Mouse (Mus musculus): Measurements from ENCODE around the gene Sema4c. TPM values are rescaled to one million over a fixed set of nuclear protein-coding genes. Genes with fewer than 3 reads are reported as not detected.
A peak's percentile ranks its signal among the peaks of the same experiment; 100 is the strongest.

Gene Sema4c
- polyA plus RNA-seq, 1 experiment from 2014 or later = 10.6 TPM

DNA sequence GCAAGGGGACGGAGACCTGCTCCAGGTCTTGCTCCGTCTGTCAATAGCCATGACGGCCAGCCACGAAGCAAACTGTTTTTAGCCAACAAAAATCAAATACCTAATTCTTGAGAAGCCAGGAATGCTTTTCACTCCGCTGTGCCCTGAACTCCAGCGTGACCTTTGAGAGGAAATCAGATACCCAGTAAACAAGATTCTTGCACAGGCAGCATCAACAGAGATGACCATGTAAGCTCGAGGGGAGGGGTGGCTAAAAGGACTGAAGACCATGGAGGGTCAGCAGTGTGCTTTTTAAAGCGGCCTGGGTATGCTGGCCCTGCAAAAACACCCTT, 21.8 kb downstream of the Sema4c start:
- 52% methylated on average over 8 of the region's 8 CpGs for WGBS
- Histone ChIP-seq H3K27ac (ENCODE audit: low read length) (no peak overlapping the region), H3K4me1 (ENCODE audit: control insufficient read depth, insufficient read depth, low read length) (no peaks in the 10 kb centered on the region; the same call in none of the 2 replicates), H3K27me3 (ENCODE audit: control insufficient read depth, insufficient read depth, low read length) (no peaks in the 10 kb centered on the region), H3K4me2 (ENCODE audit: low read depth, low read length) (no peak overlapping the region), H3K9me3 (replicated peaks; ENCODE audit: control insufficient read depth, low read length) (no peaks in the 10 kb centered on the region), H3K4me3 (replicated peaks; ENCODE audit: low read length) (no peak overlapping the region), H3K9ac (ENCODE audit: low read length) (no peak overlapping the region), H3K36me3 (ENCODE audit: control insufficient read depth, insufficient read depth, low read length) (peaks cover 5% of the 10 kb centered on the region)
- ATAC-seq (ENCODE audit: insufficient read depth, low FRiP score) = no peak

DNA sequence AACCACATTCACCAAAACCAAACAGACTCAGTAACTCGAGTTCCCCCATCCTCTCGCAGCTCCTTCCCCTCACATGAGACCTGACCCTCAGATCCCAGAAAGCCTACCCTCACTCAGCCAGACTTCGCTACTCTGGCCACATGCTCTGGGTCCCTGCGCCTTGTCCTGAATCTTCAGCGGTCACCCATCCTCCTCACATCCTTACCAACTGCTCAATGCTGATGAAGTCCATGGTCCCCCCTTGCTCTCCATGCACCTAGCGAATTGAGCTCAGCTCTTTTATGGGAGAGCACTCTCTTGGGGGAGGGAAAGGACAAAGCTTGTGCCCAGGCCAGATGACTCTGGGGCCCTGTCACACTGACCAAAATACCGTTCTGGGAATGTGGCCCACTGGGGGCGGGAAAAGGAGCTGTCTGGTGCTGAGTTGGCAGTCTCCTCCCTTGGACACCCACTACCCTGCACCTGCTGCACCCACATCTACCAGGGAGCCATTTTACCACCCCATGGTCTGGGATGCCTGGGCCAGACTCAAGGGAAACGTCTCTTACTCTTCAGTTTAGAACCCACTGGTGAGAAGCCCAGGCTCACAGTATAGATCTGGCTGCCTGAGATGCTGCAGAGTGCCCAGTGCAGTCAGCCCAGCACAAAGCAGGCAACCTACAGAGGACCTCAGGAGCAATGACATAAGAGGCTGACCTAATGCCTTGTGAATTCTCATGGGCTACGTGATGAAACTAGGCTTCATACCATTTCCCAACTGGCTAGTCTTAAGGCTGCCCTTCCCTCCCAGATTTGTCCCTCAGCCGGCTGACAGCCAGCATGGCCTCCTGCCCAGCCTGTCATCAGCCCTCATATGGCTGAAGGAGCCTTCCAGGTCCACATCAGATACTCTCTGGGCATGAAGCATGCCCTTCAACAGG, 22.4 kb downstream of the Sema4c start:
- H3K9me3 ChIP-seq (replicated peaks; ENCODE audit: control insufficient read depth, low read length) = no peaks in the 10 kb centered on the region
- no peak for ATAC-seq (ENCODE audit: insufficient read depth, low FRiP score)
- H3K27ac ChIP-seq (ENCODE audit: low read length) = no peak overlapping the region
- no peaks in the 10 kb centered on the region for H3K27me3 ChIP-seq (ENCODE audit: control insufficient read depth, insufficient read depth, low read length)
- no peaks in the 10 kb centered on the region; the same call in none of the 2 replicates for H3K4me1 ChIP-seq (ENCODE audit: control insufficient read depth, insufficient read depth, low read length)
- WGBS = 77% methylated on average over 11 of the region's 11 CpGs
- H3K36me3 ChIP-seq (ENCODE audit: control insufficient read depth, insufficient read depth, low read length) = 0 out of 2 replicates have a peak, but pooled peaks cover 3% of the 10 kb centered on the region
- H3K4me3 ChIP-seq (replicated peaks; ENCODE audit: low read length) = no peak overlapping the region
- no peak overlapping the region for H3K4me2 ChIP-seq (ENCODE audit: low read depth, low read length)
- no peak overlapping the region for H3K9ac ChIP-seq (ENCODE audit: low read length)

DNA sequence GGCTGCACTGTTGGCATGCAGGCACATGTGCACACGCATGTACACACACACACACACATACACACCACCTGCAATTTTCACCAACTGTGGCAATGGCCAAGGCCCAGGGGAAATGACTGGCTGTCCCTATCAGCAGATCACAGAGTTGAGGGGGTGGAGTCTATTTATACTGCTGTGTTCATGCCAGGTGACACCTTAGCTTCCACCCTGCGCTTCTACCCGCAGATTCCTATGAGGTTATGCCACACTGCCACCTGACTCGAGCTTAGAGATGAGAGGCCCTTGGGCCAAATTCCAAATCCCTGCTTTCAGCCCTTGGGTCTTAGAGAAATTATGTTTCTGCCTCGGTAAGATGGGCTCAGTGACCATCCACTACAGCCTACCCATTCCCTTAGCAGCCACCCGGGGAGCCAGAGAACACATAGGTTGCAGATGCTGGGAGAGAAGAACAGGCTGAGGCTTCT, 23.5 kb downstream of the Sema4c start:
- Histone ChIP-seq H3K4me1 (ENCODE audit: control insufficient read depth, insufficient read depth, low read length) (no peaks in the 10 kb centered on the region; the same call in none of the 2 replicates), H3K4me2 (ENCODE audit: low read depth, low read length) (no peak overlapping the region), H3K36me3 (ENCODE audit: control insufficient read depth, insufficient read depth, low read length) (0 out of 2 replicates have a peak, but pooled peaks cover 3% of the 10 kb centered on the region), H3K9me3 (replicated peaks; ENCODE audit: control insufficient read depth, low read length) (no peaks in the 10 kb centered on the region), H3K27ac (ENCODE audit: low read length) (no peak overlapping the region), H3K27me3 (ENCODE audit: control insufficient read depth, insufficient read depth, low read length) (no peaks in the 10 kb centered on the region), H3K9ac (ENCODE audit: low read length) (no peak overlapping the region), H3K4me3 (replicated peaks; ENCODE audit: low read length) (no peak overlapping the region)
- WGBS = 63% methylated on average over 6 of the region's 6 CpGs
- ATAC-seq (ENCODE audit: insufficient read depth, low FRiP score) = no peak

DNA sequence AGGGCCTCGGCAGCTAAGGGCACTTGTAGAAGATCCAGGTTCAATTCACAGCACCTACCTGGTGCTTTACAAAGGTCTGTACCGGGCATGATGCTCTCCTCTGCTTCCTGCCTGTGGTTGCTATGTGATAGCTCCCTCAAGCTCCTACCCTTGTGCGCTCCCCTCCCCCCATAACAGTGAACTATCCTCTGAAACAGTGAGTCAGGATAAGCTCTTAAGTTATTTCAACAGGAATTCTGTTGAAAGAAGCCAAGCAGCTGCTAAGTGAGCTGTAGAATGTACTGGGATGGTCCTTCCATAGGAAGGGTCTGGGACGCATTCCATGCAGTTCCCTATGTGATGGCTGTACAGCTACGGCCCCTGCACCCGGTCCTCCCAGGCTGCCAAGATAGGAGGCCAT, 24.6 kb downstream of the Sema4c start:
- ATAC-seq (ENCODE audit: insufficient read depth, low FRiP score) = no peak
- WGBS = 70% methylated on average over 6 of the region's 6 CpGs
- Histone ChIP-seq H3K4me1 (ENCODE audit: control insufficient read depth, insufficient read depth, low read length) (no peaks in the 10 kb centered on the region; the same call in none of the 2 replicates), H3K27me3 (ENCODE audit: control insufficient read depth, insufficient read depth, low read length) (no peaks in the 10 kb centered on the region), H3K9me3 (replicated peaks; ENCODE audit: control insufficient read depth, low read length) (no peaks in the 10 kb centered on the region), H3K36me3 (ENCODE audit: control insufficient read depth, insufficient read depth, low read length) (0 out of 2 replicates have a peak, but pooled peaks cover 3% of the 10 kb centered on the region), H3K9ac (ENCODE audit: low read length) (no peak overlapping the region), H3K4me3 (replicated peaks; ENCODE audit: low read length) (no peak overlapping the region), H3K4me2 (ENCODE audit: low read depth, low read length) (no peak overlapping the region), H3K27ac (ENCODE audit: low read length) (no peak overlapping the region)

DNA sequence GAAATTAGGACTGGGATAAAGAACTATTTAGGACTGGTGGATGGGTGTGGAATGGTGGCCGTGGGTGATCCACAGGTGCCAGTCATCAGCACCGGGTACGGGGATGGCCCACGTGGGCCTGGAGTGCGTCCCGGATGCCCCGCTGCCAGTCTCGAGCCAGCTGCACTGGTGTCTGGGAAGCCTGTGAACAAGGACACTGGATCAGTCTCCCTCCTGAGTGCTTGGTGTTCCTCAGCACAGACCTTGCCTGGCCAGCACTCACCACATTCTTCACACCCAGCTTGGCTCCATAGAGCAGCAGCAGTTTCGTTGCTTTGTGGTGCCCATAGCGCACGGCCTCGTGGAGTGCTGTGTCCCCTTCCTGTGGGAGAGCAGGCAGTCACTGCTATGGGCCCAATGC, 26.7 kb downstream of the Sema4c start:
- H3K9me3 ChIP-seq (replicated peaks; ENCODE audit: control insufficient read depth, low read length) = no peaks in the 10 kb centered on the region

DNA sequence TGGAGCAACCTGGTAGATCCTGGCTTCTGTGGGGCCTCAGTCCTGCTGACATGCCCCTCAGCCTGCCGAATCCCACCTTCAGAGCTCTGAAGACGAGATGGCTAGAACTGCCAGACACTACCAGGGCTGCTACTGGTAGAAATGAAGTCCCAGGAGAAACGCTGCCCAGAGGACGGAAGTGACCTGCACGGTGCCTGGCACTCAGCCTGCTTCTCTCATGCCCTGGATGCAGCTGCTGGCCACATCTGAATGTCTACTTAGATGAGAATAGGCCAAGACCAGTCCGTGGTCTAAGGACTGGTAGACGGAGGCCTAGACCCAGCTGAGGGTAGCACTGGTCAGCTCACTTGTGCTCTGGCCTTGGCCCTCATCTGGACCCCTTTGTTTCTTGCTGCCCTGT, 27.2 kb downstream of the Sema4c start:
- no peak overlapping the region for H3K4me3 ChIP-seq (replicated peaks; ENCODE audit: low read length)
- no peaks in the 10 kb centered on the region; the same call in none of the 2 replicates for H3K4me1 ChIP-seq (ENCODE audit: control insufficient read depth, insufficient read depth, low read length)
- no peak overlapping the region for H3K27ac ChIP-seq (ENCODE audit: low read length)
- H3K4me2 ChIP-seq (ENCODE audit: low read depth, low read length) = no peak overlapping the region
- H3K36me3 ChIP-seq (ENCODE audit: control insufficient read depth, insufficient read depth, low read length) = no peaks in the 10 kb centered on the region
- no peaks in the 10 kb centered on the region for H3K27me3 ChIP-seq (ENCODE audit: control insufficient read depth, insufficient read depth, low read length)
- H3K9ac ChIP-seq (ENCODE audit: low read length) = no peak overlapping the region
- no peak for ATAC-seq (ENCODE audit: insufficient read depth, low FRiP score)
- 86% methylated on average over 7 of the region's 7 CpGs for WGBS
- no peaks in the 10 kb centered on the region for H3K9me3 ChIP-seq (replicated peaks; ENCODE audit: control insufficient read depth, low read length)

More for the DNA sequence above, 26.7 kb downstream of the Sema4c start:
- H3K4me3 ChIP-seq (replicated peaks; ENCODE audit: low read length) = no peak overlapping the region
- WGBS = 88% methylated on average over 12 of the region's 12 CpGs
- H3K4me2 ChIP-seq (ENCODE audit: low read depth, low read length) = no peak overlapping the region
- ATAC-seq (ENCODE audit: insufficient read depth, low FRiP score) = no peak
- H3K36me3 ChIP-seq (ENCODE audit: control insufficient read depth, insufficient read depth, low read length) = no peaks in the 10 kb centered on the region
- H3K27ac ChIP-seq (ENCODE audit: low read length) = no peak overlapping the region
- H3K9ac ChIP-seq (ENCODE audit: low read length) = no peak overlapping the region
- no peaks in the 10 kb centered on the region; the same call in none of the 2 replicates for H3K4me1 ChIP-seq (ENCODE audit: control insufficient read depth, insufficient read depth, low read length)
- H3K27me3 ChIP-seq (ENCODE audit: control insufficient read depth, insufficient read depth, low read length) = no peaks in the 10 kb centered on the region

DNA sequence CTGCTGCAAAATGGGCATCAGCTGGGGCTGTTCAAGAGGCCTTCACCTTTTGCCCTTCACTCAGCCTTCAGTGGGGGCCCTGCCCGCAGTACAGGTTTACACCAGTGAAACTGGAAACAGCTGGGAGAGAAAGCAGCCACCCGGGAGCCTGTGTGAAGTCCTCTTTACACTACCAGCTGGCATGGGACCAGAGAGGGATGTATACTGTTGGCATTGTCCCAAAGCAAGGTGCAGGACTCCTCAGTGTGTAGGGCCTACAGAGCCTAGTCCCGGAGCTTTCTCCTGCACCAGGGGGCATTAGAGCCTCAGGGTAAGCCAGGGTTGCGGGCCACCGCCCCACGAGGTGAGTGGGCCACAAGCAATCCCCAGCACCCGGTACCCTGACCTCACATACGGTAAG, 27.7 kb downstream of the Sema4c start:
- H3K9me3 ChIP-seq (replicated peaks; ENCODE audit: control insufficient read depth, low read length) = no peaks in the 10 kb centered on the region
- 68% methylated on average over 8 of the region's 8 CpGs for WGBS

DNA sequence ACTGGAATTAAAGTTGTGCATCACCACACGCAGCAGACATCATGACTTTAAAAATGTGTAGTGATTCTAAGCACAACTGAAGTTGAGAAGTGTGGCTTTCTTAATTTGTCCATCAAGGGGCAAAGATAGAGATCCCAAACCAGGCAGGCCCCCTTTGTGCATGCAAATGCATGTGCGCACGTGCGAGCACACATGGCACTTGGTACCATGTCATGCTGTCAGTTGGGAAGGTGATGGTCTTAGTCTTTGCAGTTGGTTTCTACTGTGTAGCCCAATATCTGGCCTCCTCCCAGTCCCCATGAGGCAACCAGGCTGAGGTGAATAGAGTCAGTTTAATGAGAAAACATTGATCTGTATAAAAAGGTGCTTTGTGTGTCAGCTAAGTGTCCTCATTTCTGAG, 28.3 kb downstream of the Sema4c start:
- Histone ChIP-seq H3K27ac (ENCODE audit: low read length) (no peak overlapping the region), H3K9ac (ENCODE audit: low read length) (no peak overlapping the region), H3K9me3 (replicated peaks; ENCODE audit: control insufficient read depth, low read length) (no peaks in the 10 kb centered on the region), H3K4me3 (replicated peaks; ENCODE audit: low read length) (no peak overlapping the region), H3K4me1 (ENCODE audit: control insufficient read depth, insufficient read depth, low read length) (no peaks in the 10 kb centered on the region; the same call in none of the 2 replicates), H3K4me2 (ENCODE audit: low read depth, low read length) (no peak overlapping the region), H3K36me3 (ENCODE audit: control insufficient read depth, insufficient read depth, low read length) (peaks cover 6% of the 10 kb centered on the region; the same call in 1 of the 2 replicates), H3K27me3 (ENCODE audit: control insufficient read depth, insufficient read depth, low read length) (no peaks in the 10 kb centered on the region)
- no peak for ATAC-seq (ENCODE audit: insufficient read depth, low FRiP score)
- WGBS = 92% methylated on average over 4 of the region's 4 CpGs

More for the DNA sequence above, 27.7 kb downstream of the Sema4c start:
- peak; percentile 26; the same call in 1 of the 2 replicates for ATAC-seq (ENCODE audit: insufficient read depth, low FRiP score)
- no peak overlapping the region for H3K4me2 ChIP-seq (ENCODE audit: low read depth, low read length)
- no peaks in the 10 kb centered on the region for H3K27me3 ChIP-seq (ENCODE audit: control insufficient read depth, insufficient read depth, low read length)
- H3K4me1 ChIP-seq (ENCODE audit: control insufficient read depth, insufficient read depth, low read length) = no peaks in the 10 kb centered on the region; the same call in none of the 2 replicates
- no peak overlapping the region for H3K4me3 ChIP-seq (replicated peaks; ENCODE audit: low read length)
- H3K27ac ChIP-seq (ENCODE audit: low read length) = no peak overlapping the region
- H3K9ac ChIP-seq (ENCODE audit: low read length) = no peak overlapping the region
- H3K36me3 ChIP-seq (ENCODE audit: control insufficient read depth, insufficient read depth, low read length) = 0 out of 2 replicates have a peak, but pooled peaks cover under 1% of the 10 kb centered on the region

DNA sequence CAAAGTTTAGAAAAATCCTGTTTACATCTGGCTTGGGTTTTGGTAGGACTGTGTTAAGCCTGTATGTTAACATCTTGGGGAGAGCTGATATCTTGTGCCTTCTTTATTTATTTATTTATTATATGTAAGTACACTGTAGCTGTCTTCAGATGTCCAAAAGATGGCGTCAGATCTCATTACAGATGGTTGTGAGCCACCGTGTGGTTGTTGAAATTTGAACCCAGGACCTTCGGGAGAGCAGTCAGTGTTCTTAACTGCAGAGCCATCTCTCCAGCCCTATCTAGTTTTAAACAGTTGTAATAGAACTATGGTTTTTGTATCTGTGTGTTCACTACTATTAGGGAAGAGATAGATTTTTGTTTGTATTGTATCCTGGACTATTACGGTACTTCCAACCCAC, 28.9 kb downstream of the Sema4c start:
- Histone ChIP-seq H3K4me2 (ENCODE audit: low read depth, low read length) (no peak overlapping the region), H3K4me3 (replicated peaks; ENCODE audit: low read length) (no peak overlapping the region), H3K4me1 (ENCODE audit: control insufficient read depth, insufficient read depth, low read length) (no peaks in the 10 kb centered on the region; the same call in none of the 2 replicates), H3K9ac (ENCODE audit: low read length) (no peak overlapping the region), H3K27me3 (ENCODE audit: control insufficient read depth, insufficient read depth, low read length) (no peaks in the 10 kb centered on the region), H3K9me3 (replicated peaks; ENCODE audit: control insufficient read depth, low read length) (no peaks in the 10 kb centered on the region), H3K27ac (ENCODE audit: low read length) (no peak overlapping the region), H3K36me3 (ENCODE audit: control insufficient read depth, insufficient read depth, low read length) (peaks cover 6% of the 10 kb centered on the region; the same call in 1 of the 2 replicates)
- no peak for ATAC-seq (ENCODE audit: insufficient read depth, low FRiP score)
- 86% methylated on average over 4 of the region's 4 CpGs for WGBS
